ENCODE assay signal across 27 mouse cellular contexts in the genomic region with DNA sequence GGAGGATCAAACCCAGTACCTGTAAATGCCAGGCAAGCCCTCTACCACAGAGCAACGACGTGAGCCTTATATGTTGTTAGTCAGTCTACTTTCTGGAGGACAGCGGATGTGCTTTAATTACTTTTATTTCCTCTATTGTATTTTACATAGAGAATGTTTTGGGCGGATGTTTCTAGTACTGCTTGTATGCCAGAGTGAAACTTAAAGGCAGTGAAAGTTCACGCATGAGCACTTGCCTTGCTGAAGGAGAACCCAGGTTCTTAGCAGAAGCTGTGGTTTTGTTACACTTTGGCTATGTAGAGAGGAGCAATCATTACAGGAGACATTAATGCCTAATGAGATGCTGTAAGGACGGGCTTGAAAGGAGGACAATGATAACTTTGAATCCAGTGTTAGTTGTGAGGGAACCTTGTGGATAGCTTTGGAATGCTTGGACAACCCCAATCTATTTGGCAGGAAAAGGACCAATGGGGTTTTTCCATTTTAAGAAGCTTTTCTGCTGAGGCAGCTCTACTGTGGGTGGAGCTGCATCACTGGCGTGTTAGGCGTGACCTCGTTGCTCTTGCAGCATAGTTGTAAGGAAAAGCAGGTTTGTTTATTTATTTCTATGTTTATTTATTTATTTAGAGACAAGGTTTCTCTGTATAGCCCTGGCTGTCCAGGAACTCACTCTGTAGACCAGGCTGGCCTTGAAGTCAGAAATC. TPM values are rescaled to one million over a fixed set of nuclear protein-coding genes. Genes with fewer than 3 reads are reported as not detected.
DNase-seq lines count a peak whose midpoint lies in the region; ATAC-seq and TF ChIP-seq lines count a peak whose summit lies in the region.
"Had no signal": no experiment of that assay in that cellular context is flagged by ENCODE, and none has a peak within 500 bp of the region (broad histone marks: within the 10 kb centered on the region; RNA-seq: fewer than 3 reads in every experiment).

No protein-coding gene starts in this region.

- H3K4me3 ChIP-seq in lung, adult 2 months (replicated peaks; ENCODE audit: extremely low read depth, low read depth, low read length): no peak overlapping the region
- H3K4me3 ChIP-seq in left cerebral cortex, adult 2 months: no peak overlapping the region
- H3K4me3 ChIP-seq: embryonic facial prominence, embryonic 12.5 days; forebrain, embryonic 12.5 days; gastrocnemius, adult 2 months; heart, embryonic 10.5 days; megakaryocyte, embryonic 14.5 days; midbrain, embryonic 13.5 days had no signal

- TF ChIP-seq CTCF in lung, adult 2 months (IDR thresholded peaks at IDR 0.05; ENCODE audit: insufficient read depth, low read length): no peak
- TF ChIP-seq CTCF in left cerebral cortex, adult 2 months (IDR thresholded peaks at IDR 0.05): no peak

- DNase-seq in lung, postnatal 36 days: peak; percentile 15
- no peak for DNase-seq in lung, adult 2 months
- no peak for DNase-seq in left cerebral cortex, adult 2 months (ENCODE audit: extremely low spot score in 1 of 2, low spot score in 2 of 2)
- no peak for DNase-seq in thymus, postnatal 0 days (ENCODE audit: low spot score)
- no peak for DNase-seq in urinary bladder, postnatal 36 days (ENCODE audit: low spot score in 2 of 2)
- DNase-seq: adrenal gland, adult 2 months; cerebellum, adult 11-12 months; cerebellum, postnatal 14 days; gastrocnemius, adult 2 months; heart, postnatal 4 days; kidney, adult 11 months; layer of hippocampus, adult 9-11 months; left cerebral cortex, postnatal 4 days; liver, postnatal 0 days; lung, postnatal 14 days; thymus, postnatal 25 days had no signal

- intact Hi-C loops in left cerebral cortex, adult 2 months (cut with DNase I): no loop called here

- ATAC-seq in CD4-positive, CD25-positive, alpha-beta regulatory T cell, adult 4 months: peak; percentile 76
- peak; percentile 48 for ATAC-seq in granulocyte monocyte progenitor cell, adult 5-6 weeks (replicated peaks; ENCODE audit: poor library complexity, severe bottlenecking)
- ATAC-seq in neutrophil, adult 5-6 weeks (ENCODE audit: extremely low read depth, insufficient number of reproducible peaks, low FRiP score, poor library complexity, severe bottlenecking): peak; percentile 89
- ATAC-seq: liver, postnatal 0 days; midbrain, embryonic 13.5 days had no signal

- H3K27ac ChIP-seq in left cerebral cortex, adult 2 months: no peak overlapping the region
- H3K27ac ChIP-seq: embryonic facial prominence, embryonic 12.5 days; forebrain, embryonic 12.5 days; gastrocnemius, adult 2 months; heart, embryonic 10.5 days; hindbrain, embryonic 14.5 days; midbrain, embryonic 13.5 days had no signal

- no peaks in the 10 kb centered on the region for H3K4me1 ChIP-seq in lung, adult 2 months (ENCODE audit: control insufficient read depth, insufficient read depth, low read length)
- H3K4me1 ChIP-seq: embryonic facial prominence, embryonic 12.5 days; forebrain, embryonic 12.5 days; heart, embryonic 10.5 days had no signal

- no peak for TF ChIP-seq POLR2A in lung, adult 2 months (IDR thresholded peaks at IDR 0.05; ENCODE audit: borderline replicate concordance, extremely low read depth, low read depth, low read length)

- WGBS in lung, adult 2 months: 63% methylated on average over 9 of the region's 9 CpGs

RNA-seq across cellular contexts. Expression of gene Map3k19, which starts 4.3 kb away (rescaled TPM):
- 1.7 and 2.7 TPM in 2 replicates for polyA plus RNA-seq in lung, adult 2 months (2012; rRNA removed)
- 1 to 10 TPM in 1 of 2 experiments, under 1 TPM in 1; 0.32 to 1.1 TPM for polyA plus RNA-seq in CD4-positive, CD25-positive, alpha-beta regulatory T cell, adult 4 months (2017; shearing (Covaris generic))
- total RNA-seq in granulocyte monocyte progenitor cell, adult 5-6 weeks (2014; fragmentation: Nextera tagmentation): not detected in 2 replicates
- 0.10 TPM in 1 of 2 replicates, not detected in the other for total RNA-seq in granulocyte monocyte progenitor cell, adult 5-6 weeks (2017)
- 13.1 and 14.1 TPM in 2 replicates for total RNA-seq in neutrophil, adult 5-6 weeks (2017)
- total RNA-seq in left cerebral cortex, adult 2 months (2021): 10 to 100 TPM in 1 of 2 experiments, 1 to 10 TPM in 1; 7.7 to 10.2 TPM
- 0.54 and 0.57 TPM in 2 replicates for polyA plus RNA-seq in thymus, postnatal 0 days (2015; fragmentation: Nextera tagmentation; extraction: Ambion mirVana)
- total RNA-seq: heart, postnatal 4 days had no signal
- polyA plus RNA-seq: heart, embryonic 10.5 days; liver, embryonic 11.5 days; liver, postnatal 0 days; stomach, embryonic 14.5 days had no signal

RNA-seq across cellular contexts. Expression of gene Rab3gap1, which starts 9.5 kb away (rescaled TPM):
- 20.4 and 22.2 TPM in 2 replicates for polyA plus RNA-seq in lung, adult 2 months (2012; rRNA removed)
- polyA plus RNA-seq in CD4-positive, CD25-positive, alpha-beta regulatory T cell, adult 4 months (2017; shearing (Covaris generic)): 10 to 100 TPM; 60.2 to 85.7 TPM
- total RNA-seq in granulocyte monocyte progenitor cell, adult 5-6 weeks (2014; fragmentation: Nextera tagmentation): 16.6 and 22.1 TPM in 2 replicates
- 38.5 and 38.9 TPM in 2 replicates for total RNA-seq in granulocyte monocyte progenitor cell, adult 5-6 weeks (2017)
- 82.1 and 85.5 TPM in 2 replicates for total RNA-seq in neutrophil, adult 5-6 weeks (2017)
- 10 to 100 TPM; 75.8 to 83.6 TPM for total RNA-seq in left cerebral cortex, adult 2 months (2021)
- polyA plus RNA-seq in thymus, postnatal 0 days (2015; fragmentation: Nextera tagmentation; extraction: Ambion mirVana): 24.2 and 29.0 TPM in 2 replicates

Comparison
In these comparisons a context has a peak if more than half of its experiments do, and no peak if none do; other contexts are left out.
1. RNA of gene Map3k19, which starts 4.3 kb away (total RNA-seq): 13.1 to 14.1 TPM in neutrophil, adult 5-6 weeks and 7.7 to 10.2 TPM in left cerebral cortex, adult 2 months; 0.10 TPM in granulocyte monocyte progenitor cell, adult 5-6 weeks; every median in the first group is over 4 times any median in the second.
2. Peak in every context shown above with its lines, with median percentiles within 50 percentile points of each other: ATAC-seq.